Mouse (Mus musculus) left cerebral cortex, adult 8-10 months (tissue): ENCODE measurements around the gene Adora1. TPM values are rescaled to one million over a fixed set of nuclear protein-coding genes. Genes with fewer than 3 reads are reported as not detected.

Experiments used
- DNase-seq, 2 experiments: peaks; one replicate each; pipeline ENCODE4 v3.0.0; 2022; ENCODE audit warnings: low spot score in 2 of 2
- total RNA-seq, 4 experiments: library from RNA; stranded (reverse); gene quantifications; 2 replicates each; pipeline ENCODE4 v1.2.4; 2022

The Adora1 gene
- total RNA-seq, 4 experiments from 2014 or later = 153 to 168 (median 165) TPM

GRCm38 (mm10) chr1:134216629-134216971, 18.6 kb downstream of the Adora1 start:
- no peak for DNase-seq

- DNase-seq = no peak
These were observed 19.2 kb downstream of the Adora1 start for GRCm38 (mm10) chr1:134215751-134216628.

DNA sequence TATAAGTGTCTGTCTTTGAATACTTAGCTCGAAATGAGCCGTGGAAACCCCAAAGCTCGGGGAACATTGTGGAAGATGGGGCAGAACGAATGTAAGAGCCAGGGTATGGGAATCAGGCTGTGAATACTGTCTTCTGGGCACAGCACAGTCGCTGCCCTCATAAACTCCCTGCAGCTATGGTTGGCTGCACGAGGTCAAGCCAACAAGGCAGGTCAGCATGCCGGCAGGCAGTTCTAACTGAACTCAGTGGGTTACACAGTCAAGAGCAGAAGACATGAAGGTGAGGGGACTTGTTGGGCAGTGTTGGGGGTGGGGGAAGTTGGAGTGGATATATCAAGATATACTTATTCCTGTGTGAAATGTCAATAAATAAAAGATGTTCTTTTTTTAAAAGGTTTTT, 20.2 kb downstream of the Adora1 start:
- no peak for DNase-seq

DNA sequence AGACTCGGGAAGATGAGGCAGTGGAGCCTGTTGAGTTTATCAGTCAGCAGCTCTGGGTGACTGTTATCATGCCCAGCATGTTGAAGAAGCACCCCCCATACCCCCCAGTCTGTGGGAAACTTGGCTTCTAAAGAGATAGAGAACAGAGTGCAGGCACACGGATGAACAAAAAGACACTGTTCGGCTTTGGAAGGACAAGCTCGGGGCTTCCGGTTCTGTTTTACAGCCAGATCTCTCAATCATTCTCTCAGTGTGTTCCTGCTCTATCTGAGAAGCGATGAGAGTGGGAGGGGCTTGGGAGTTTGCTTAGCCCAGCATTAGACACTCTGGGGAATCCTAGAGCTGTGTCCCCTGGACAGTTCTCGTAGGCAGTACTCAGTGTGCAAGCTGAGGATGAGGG, 21.8 kb downstream of the Adora1 start:
- no peak for DNase-seq

GRCm38 (mm10) chr1:134212351-134212750, 22.9 kb downstream of the Adora1 start:
- no peak for DNase-seq

DNA sequence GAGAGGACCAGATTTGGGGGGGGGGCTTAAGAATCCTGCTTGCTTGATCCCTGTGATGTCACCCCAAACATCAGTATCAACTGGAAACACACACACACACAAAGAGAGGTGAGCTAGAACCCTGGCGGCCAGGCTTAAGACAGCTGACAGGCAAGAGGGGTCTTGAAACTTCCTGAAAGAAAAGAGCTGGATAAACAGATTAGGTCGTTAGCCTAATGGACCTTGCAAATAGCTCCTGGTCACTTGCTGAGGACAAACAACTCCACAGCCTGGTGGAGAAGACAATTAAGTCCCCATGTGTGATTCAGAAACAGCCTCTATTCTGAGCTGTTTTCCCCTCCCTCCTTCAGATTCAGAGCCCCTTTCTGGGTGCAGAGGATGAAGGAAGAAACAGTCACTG, 23.6 kb downstream of the Adora1 start:
- no peak for DNase-seq

GRCm38 (mm10) chr1:134211043-134211442, 24.2 kb downstream of the Adora1 start:
- no peak for DNase-seq

DNA sequence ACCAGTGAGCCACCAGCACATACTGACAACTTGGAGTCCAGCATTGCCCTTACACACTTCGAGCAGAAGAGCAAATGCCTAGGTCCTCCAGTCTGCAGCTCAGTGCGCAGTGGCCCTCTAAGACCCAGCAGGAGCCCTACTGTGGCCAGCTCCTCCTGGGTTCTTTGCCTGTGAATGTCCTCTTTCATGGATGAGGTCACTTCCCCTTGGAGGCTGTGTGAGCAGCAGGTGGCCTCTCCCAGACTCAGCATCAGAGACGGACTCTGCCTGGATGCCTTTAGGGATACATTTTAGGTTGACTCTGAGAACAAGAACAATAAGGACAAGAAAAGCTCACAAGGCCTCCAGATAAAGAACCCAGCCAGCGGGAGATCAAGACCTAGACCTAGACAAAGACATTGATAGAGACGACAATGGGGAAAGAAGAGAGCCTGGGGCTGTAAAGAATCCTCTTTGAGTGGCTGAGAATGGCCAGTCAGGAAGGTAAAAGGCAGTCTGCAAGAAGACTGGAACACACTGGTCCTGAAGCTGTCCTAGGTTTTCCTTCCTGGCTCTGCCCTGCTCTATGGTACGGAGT, 25.0 kb downstream of the Adora1 start:
- DNase-seq = no peak

DNA sequence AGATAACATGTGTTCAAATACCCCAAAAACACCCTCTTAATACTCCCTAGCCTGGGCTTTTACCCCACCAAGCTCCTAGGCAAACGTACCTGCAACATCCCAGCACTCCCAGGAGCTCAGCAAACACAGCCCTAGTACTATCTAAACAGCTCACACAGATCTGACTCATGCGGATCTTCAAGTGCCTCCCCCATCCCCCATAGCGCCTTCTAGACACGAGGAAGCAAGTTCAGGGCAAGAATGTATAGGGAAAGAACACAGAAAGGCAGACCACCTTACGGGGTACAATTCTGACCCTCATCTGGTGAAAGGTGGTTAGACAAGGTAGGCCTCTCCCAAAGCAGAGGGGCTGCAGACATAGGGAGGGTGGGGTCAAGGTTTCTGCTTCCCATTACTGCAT, 29.1 kb downstream of the Adora1 start:
- DNase-seq = no peak

- DNase-seq = no peak
These were observed 29.8 kb downstream of the Adora1 start for GRCm38 (mm10) chr1:134205296-134206018.

GRCm38 (mm10) chr1:134204230-134204629, 31.0 kb downstream of the Adora1 start:
- peak in 1 of 2 experiments; percentile 63 for DNase-seq

DNA sequence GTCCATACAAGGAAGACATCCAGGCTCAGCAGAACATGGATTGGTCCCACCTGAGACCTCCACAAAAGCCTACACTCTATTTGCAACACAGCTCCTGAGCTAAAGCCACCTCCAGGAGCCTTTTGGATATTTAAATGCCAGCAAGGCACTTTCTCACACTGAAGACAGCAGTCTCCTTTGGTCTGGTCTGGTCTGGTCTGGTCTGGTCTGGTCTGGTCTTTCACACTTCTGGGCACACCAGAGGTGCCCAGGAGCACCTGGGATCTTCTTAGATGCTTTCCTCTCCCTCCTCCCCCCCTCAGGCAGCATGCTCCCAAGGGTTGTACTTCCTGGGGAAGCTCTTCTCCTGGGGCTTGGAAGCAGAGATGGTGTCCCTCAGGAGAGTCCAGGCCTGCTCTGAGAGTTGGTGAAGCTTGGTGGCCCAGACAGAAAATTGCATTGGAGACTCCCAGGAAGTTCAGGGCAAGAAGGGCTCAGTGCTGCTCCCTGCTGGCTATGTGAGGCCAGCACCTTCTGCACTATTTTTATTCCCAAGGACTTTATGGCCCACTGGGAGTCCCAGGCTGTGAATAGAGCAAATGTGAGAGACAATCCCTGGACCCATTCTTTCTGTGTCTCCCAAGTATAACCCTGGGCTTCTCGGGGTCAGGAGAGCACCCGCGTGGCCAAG, 33.3 kb downstream of the Adora1 start:
- no peak for DNase-seq

DNA sequence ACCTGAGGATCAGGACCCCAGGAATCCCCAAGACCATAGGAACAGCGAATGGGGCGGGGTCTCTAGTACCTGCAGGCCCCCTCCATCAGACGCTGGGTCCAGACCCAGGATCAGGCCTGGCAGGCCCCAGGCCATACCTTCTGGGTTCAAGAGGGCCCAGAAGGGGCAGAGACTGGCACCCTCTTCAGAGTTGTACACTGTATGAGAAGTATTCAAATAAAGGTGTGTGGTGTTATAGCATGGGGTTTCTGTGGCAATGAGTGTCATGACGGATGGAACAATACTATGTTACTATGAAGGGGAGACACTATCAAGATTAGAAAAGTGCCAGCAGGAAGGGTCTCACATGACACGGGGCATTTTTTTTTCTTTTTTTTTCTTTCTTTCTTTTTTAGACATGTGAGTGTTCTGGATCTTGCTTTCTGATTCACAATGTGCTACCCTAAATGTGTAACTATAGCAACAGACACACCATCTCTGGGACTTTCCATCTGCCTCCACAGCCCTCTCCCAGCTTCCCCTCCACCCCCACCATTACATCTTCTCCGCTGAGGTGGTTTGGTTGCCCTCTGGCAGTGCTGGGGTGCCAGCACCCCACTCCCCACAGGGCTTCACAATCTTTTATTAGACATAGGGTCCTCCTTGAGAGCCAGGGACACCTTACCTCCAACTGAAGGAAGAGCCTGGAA, 34.1 kb downstream of the Adora1 start:
- no peak for DNase-seq

- DNase-seq = no peak
These were observed 34.8 kb downstream of the Adora1 start for GRCm38 (mm10) chr1:134200481-134200880.

- DNase-seq = no peak
These were observed 36.8 kb downstream of the Adora1 start for GRCm38 (mm10) chr1:134198197-134198995.

DNA sequence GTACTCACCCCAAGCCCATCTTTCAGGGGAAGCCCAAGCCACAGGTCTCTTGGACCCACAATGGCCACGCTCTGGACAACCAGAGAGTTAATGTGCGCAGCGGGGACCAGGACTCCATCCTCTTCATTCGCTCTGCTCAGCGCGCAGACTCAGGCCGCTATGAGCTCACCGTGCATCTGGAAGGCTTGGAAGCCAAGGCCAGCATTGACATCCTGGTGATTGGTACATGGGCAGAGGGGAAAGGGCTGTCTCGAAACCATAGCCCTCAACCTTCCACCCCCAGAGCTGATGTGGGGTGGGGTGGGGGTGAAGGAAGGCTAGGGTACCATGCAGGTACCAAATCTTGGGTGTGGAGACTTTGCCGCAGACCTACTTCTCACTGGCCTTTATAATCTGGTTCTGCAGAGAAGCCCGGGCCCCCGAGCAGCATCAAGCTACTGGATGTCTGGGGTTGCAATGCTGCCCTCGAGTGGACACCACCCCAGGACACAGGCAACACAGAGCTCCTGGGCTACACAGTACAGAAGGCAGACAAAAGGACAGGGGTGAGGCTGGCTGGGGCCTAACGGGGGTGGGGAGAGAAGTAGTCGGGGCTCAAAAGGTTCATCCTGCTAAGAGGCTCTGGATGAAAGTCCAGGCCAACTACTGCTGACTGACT, 37.8 kb downstream of the Adora1 start:
- no peak for DNase-seq

GRCm38 (mm10) chr1:134196386-134196785, 38.8 kb downstream of the Adora1 start:
- DNase-seq = peak in 1 of 2 experiments; percentile 67

- DNase-seq = no peak
These were observed 39.3 kb downstream of the Adora1 start for GRCm38 (mm10) chr1:134195979-134196378.

- peak in 1 of 2 experiments; percentile 74 for DNase-seq
These were observed 39.7 kb downstream of the Adora1 start for GRCm38 (mm10) chr1:134195571-134195970.

- DNase-seq = no peak
These were observed 40.1 kb downstream of the Adora1 start for GRCm38 (mm10) chr1:134195117-134195516.
